Comparison of ENCODE assay signal across 21 mouse cellular contexts in genomic region chr5:144288391-144288790, GRCm38 (mm10). TPM values are rescaled to one million over a fixed set of nuclear protein-coding genes. Genes with fewer than 3 reads are reported as not detected.
A peak's percentile ranks its signal among the peaks of the same experiment; 100 is the strongest.
DNase-seq lines count a peak whose midpoint lies in the region; ATAC-seq and TF ChIP-seq lines count a peak whose summit lies in the region.
"Had no signal": no experiment of that assay in that cellular context is flagged by ENCODE, and none has a peak within 500 bp of the region (broad histone marks: within the 10 kb centered on the region; RNA-seq: fewer than 3 reads in every experiment).

No protein-coding gene starts in this region.

- H3K4me2 ChIP-seq in heart, embryonic 15.5 days: no peak overlapping the region
- H3K4me2 ChIP-seq in midbrain, embryonic 11.5 days: no peak overlapping the region
- no peak overlapping the region for H3K4me2 ChIP-seq in midbrain, embryonic 15.5 days
- H3K4me2 ChIP-seq: forebrain, embryonic 13.5 days; hindbrain, embryonic 12.5 days; hindbrain, embryonic 15.5 days had no signal

- no peaks in the 10 kb centered on the region for H3K9me3 ChIP-seq in heart, embryonic 15.5 days (replicated peaks)
- no peaks in the 10 kb centered on the region for H3K9me3 ChIP-seq in midbrain, embryonic 11.5 days (ENCODE audit: control insufficient read depth, low read length)
- no peaks in the 10 kb centered on the region for H3K9me3 ChIP-seq in midbrain, embryonic 15.5 days
- H3K9me3 ChIP-seq: forebrain, embryonic 10.5 days; forebrain, embryonic 13.5 days; hindbrain, embryonic 12.5 days; hindbrain, embryonic 15.5 days had no signal

- WGBS in heart, embryonic 15.5 days: 85% methylated on average over 9 of the region's 9 CpGs
- WGBS in midbrain, embryonic 11.5 days: 86% methylated on average over 9 of the region's 9 CpGs
- 90% methylated on average over 9 of the region's 9 CpGs for WGBS in midbrain, embryonic 15.5 days

- H3K9ac ChIP-seq in heart, embryonic 15.5 days: no peak overlapping the region
- no peak overlapping the region for H3K9ac ChIP-seq in midbrain, embryonic 11.5 days (ENCODE audit: low read length)
- H3K9ac ChIP-seq in midbrain, embryonic 15.5 days: no peak overlapping the region
- H3K9ac ChIP-seq: forebrain, embryonic 13.5 days; hindbrain, embryonic 12.5 days; hindbrain, embryonic 15.5 days had no signal

- intact Hi-C loops in gastrocnemius, adult 2 months (cut with DNase I): no loop called here
- intact Hi-C loops in heart, postnatal 36 days (cut with DNase I): loop anchor here (5.0 kb wide), 1 partner anchor 69 kb away; the partner anchor contains the start of gene Baiap2l1
- intact Hi-C loops in heart, postnatal 14 days (cut with DNase I): loop anchor here (5.0 kb wide), 1 partner anchor 39 kb away; no protein-coding TSS in a partner anchor

- no peak overlapping the region for H3K4me3 ChIP-seq in gastrocnemius, adult 2 months
- H3K4me3 ChIP-seq in heart, embryonic 15.5 days: no peak overlapping the region
- no peak overlapping the region for H3K4me3 ChIP-seq in midbrain, embryonic 11.5 days (ENCODE audit: low read depth, low read length)
- H3K4me3 ChIP-seq in midbrain, embryonic 15.5 days: no peak overlapping the region
- H3K4me3 ChIP-seq: forebrain, embryonic 10.5 days; forebrain, embryonic 13.5 days; hindbrain, embryonic 12.5 days; hindbrain, embryonic 15.5 days had no signal

- H3K27ac ChIP-seq in gastrocnemius, adult 2 months: peak overlapping the region; percentile 31; the same call in 1 of the 2 replicates
- H3K27ac ChIP-seq in heart, embryonic 15.5 days: 0 out of 2 replicates have a peak overlapping the region, but pooled peaks have one; percentile 77
- H3K27ac ChIP-seq in midbrain, embryonic 11.5 days (ENCODE audit: low read depth, low read length): no peak overlapping the region
- H3K27ac ChIP-seq in midbrain, embryonic 15.5 days: no peak overlapping the region
- H3K27ac ChIP-seq: forebrain, embryonic 10.5 days; forebrain, embryonic 13.5 days; hindbrain, embryonic 12.5 days; hindbrain, embryonic 15.5 days had no signal

- no peak for TF ChIP-seq CTCF in gastrocnemius, adult 2 months (IDR thresholded peaks at IDR 0.05)

- no peaks in the 10 kb centered on the region for H3K36me3 ChIP-seq in heart, embryonic 15.5 days
- no peaks in the 10 kb centered on the region for H3K36me3 ChIP-seq in midbrain, embryonic 11.5 days (ENCODE audit: control insufficient read depth, insufficient read depth, low read length)
- no peaks in the 10 kb centered on the region for H3K36me3 ChIP-seq in midbrain, embryonic 15.5 days (replicated peaks)
- H3K36me3 ChIP-seq: hindbrain, embryonic 12.5 days; hindbrain, embryonic 15.5 days had no signal

- no peaks in the 10 kb centered on the region for H3K27me3 ChIP-seq in heart, embryonic 15.5 days
- no peaks in the 10 kb centered on the region for H3K27me3 ChIP-seq in midbrain, embryonic 11.5 days (ENCODE audit: control insufficient read depth, insufficient read depth, low read length)
- no peaks in the 10 kb centered on the region for H3K27me3 ChIP-seq in midbrain, embryonic 15.5 days (replicated peaks)
- H3K27me3 ChIP-seq: forebrain, embryonic 13.5 days; hindbrain, embryonic 12.5 days; hindbrain, embryonic 15.5 days had no signal

- H3K4me1 ChIP-seq in heart, embryonic 15.5 days (replicated peaks): peaks cover 35% of the 10 kb centered on the region
- no peaks in the 10 kb centered on the region for H3K4me1 ChIP-seq in midbrain, embryonic 11.5 days (ENCODE audit: control insufficient read depth, insufficient read depth, low read length)
- H3K4me1 ChIP-seq in midbrain, embryonic 15.5 days: no peaks in the 10 kb centered on the region
- H3K4me1 ChIP-seq: forebrain, embryonic 10.5 days; forebrain, embryonic 13.5 days; hindbrain, embryonic 12.5 days; hindbrain, embryonic 15.5 days had no signal

- ATAC-seq in heart, embryonic 15.5 days (replicated peaks; ENCODE audit: insufficient number of reproducible peaks, insufficient read depth, low FRiP score, low read depth): no peak
- no peak for ATAC-seq in midbrain, embryonic 11.5 days (ENCODE audit: low FRiP score)
- ATAC-seq in midbrain, embryonic 15.5 days (replicated peaks): no peak
- ATAC-seq: activated CD4-positive, CD25-positive, alpha-beta regulatory T cell, adult 4 months; forebrain, embryonic 13.5 days; forebrain, embryonic 16.5 days; intestine, postnatal 0 days had no signal

- no peak for DNase-seq in gastrocnemius, adult 2 months
- DNase-seq in gastrocnemius, adult 18-20 months (ENCODE audit: low spot score): no peak
- peak; percentile 43 to 48 for DNase-seq in heart, adult 9 months (ENCODE audit: low spot score in 2 of 2)
- DNase-seq in heart, postnatal 36 days: no peak
- DNase-seq in heart, postnatal 14 days: no peak
- peak; percentile 1 for DNase-seq in midbrain, embryonic 11.5 days (ENCODE audit: low spot score, missing footprints)
- DNase-seq: adrenal gland, postnatal 10 days; adrenal gland, postnatal 36 days; cerebellum, adult 18-20 months; cerebellum, adult 9-10 months; cerebellum, postnatal 14 days; kidney, adult 2 months had no signal

RNA-seq across cellular contexts. Expression of gene Bri3, which starts 44.2 kb away (rescaled TPM):
- total RNA-seq in gastrocnemius, adult 2 months (2021): 10 to 100 TPM; 36.4 to 45.7 TPM
- total RNA-seq in gastrocnemius, adult 18-20 months (2021): 10 to 100 TPM; 39.4 to 45.3 TPM
- 100 to 1,000 TPM; 129 to 137 TPM for total RNA-seq in heart, postnatal 36 days (2021)
- 153 and 183 TPM in 2 replicates for polyA plus RNA-seq in heart, embryonic 15.5 days (2015; fragmentation: Nextera tagmentation; extraction: Ambion mirVana)
- total RNA-seq in heart, postnatal 14 days (2021): 100 to 1,000 TPM; 125 to 128 TPM
- polyA plus RNA-seq in midbrain, embryonic 11.5 days (2014; fragmentation: Nextera tagmentation; extraction: Ambion mirVana): 123 and 130 TPM in 2 replicates
- 108 and 113 TPM in 2 replicates for polyA plus RNA-seq in midbrain, embryonic 15.5 days (2015; fragmentation: Nextera tagmentation; extraction: Ambion mirVana)

Comparison
In these comparisons a context has a peak if more than half of its experiments do, and no peak if none do; other contexts are left out.
1. DNase-seq: peak in heart, adult 9 months (2 of 2) and midbrain, embryonic 11.5 days (single experiment); none in gastrocnemius, adult 2 months (single experiment), gastrocnemius, adult 18-20 months (single experiment), heart, postnatal 36 days (0 of 2) and heart, postnatal 14 days (0 of 2).
2. H3K27ac ChIP-seq: peak in gastrocnemius, adult 2 months (single experiment) and heart, embryonic 15.5 days (single experiment); none in midbrain, embryonic 11.5 days (single experiment) and midbrain, embryonic 15.5 days (single experiment).